Mouse (Mus musculus) small intestine, adult 2 months (tissue): ENCODE measurements around the gene Thumpd2. TPM values are rescaled to one million over a fixed set of nuclear protein-coding genes. Genes with fewer than 3 reads are reported as not detected.
A peak's percentile ranks its signal among the peaks of the same experiment; 100 is the strongest.

Source experiments
- H3K27ac ChIP-seq: fragments of 200-500 bp; 2 replicates; pipeline ENCODE4 v1.5.1; 2012; ENCODE audit warnings: low read depth, low read length, control low read depth, inconsistent platforms; ENCODE audit not compliant: insufficient read depth
- H3K27me3 ChIP-seq: fragments of 200-500 bp; 2 replicates; pipeline ENCODE4 v1.6.1; 2012; ENCODE audit warnings: mild to moderate bottlenecking, moderate library complexity, low read length, inconsistent platforms; ENCODE audit not compliant: control insufficient read depth, insufficient read depth
- H3K36me3 ChIP-seq: fragments of 200-500 bp; 2 replicates; pipeline ENCODE4 v1.6.1; 2012; ENCODE audit warnings: mild to moderate bottlenecking, low read length, control low read depth, inconsistent platforms; ENCODE audit not compliant: control insufficient read depth, insufficient read depth
- H3K4me1 ChIP-seq: fragments of 200-500 bp; 2 replicates; pipeline ENCODE4 v1.6.1; 2012; ENCODE audit warnings: low read length, inconsistent platforms, mixed read lengths; ENCODE audit not compliant: control insufficient read depth, insufficient read depth, insufficient read length
- H3K4me3 ChIP-seq: fragments of 200-500 bp; 2 replicates; pipeline ENCODE4 v1.5.1; 2012; ENCODE audit warnings: low read depth, mild to moderate bottlenecking, control low read depth, inconsistent platforms, low read length, moderate library complexity
- CTCF ChIP-seq: fragments of 200-500 bp; IDR thresholded peaks from 2 replicates; pipeline ENCODE4 v1.5.1; 2012; ENCODE audit warnings: low read depth, mild to moderate bottlenecking, control low read depth, inconsistent platforms, low read length, moderate library complexity, mixed read lengths; ENCODE audit not compliant: insufficient replicate concordance, insufficient read length; ENCODE audit errors: extremely low read depth
- POLR2A ChIP-seq: fragments of 200-500 bp; IDR thresholded peaks from 2 replicates; pipeline ENCODE4 v1.6.1; 2012; ENCODE audit warnings: low read depth, mild to moderate bottlenecking, control low read depth, inconsistent platforms, low read length, moderate library complexity
- WGBS: fragments of 180-500 bp; shearing (Covaris S2); methylation state at CpG from one replicate; pipeline ENCODE4 v1.1.7; 2018; 5-methylcytosine and 5-hydroxymethylcytosine counted together
- polyA plus RNA-seq: library from polyadenylated mRNA; depleted of rRNA; stranded (reverse); fragments of >200 nt; gene quantifications from 2 replicates; pipeline ENCODE4 v1.2.3, GENCODE M21; 2012

Gene Thumpd2
- polyA plus RNA-seq, 1 experiment = 0.28 TPM

GRCm38 (mm10) chr17:81047930-81048564 is 16.8 kb downstream of the Thumpd2 start:
- peaks cover 7% of the 10 kb centered on the region; the same call in 1 of the 2 replicates for H3K36me3 ChIP-seq
- TF ChIP-seq CTCF = no peak
- no peak for TF ChIP-seq POLR2A
- no peaks in the 10 kb centered on the region for H3K27me3 ChIP-seq
- no peaks in the 10 kb centered on the region for H3K4me1 ChIP-seq
- H3K4me3 ChIP-seq = no peak overlapping the region
- 84% methylated on average over 7 of the region's 7 CpGs for WGBS
- no peak overlapping the region for H3K27ac ChIP-seq

GRCm38 (mm10) chr17:81045525-81046150 is 19.2 kb downstream of the Thumpd2 start:
- H3K4me1 ChIP-seq = no peaks in the 10 kb centered on the region
- 82% methylated on average over 9 of the region's 9 CpGs for WGBS

GRCm38 (mm10) chr17:81045115-81045514 is 19.8 kb downstream of the Thumpd2 start:
- Histone ChIP-seq H3K4me3 (no peak overlapping the region), H3K27me3 (no peaks in the 10 kb centered on the region), H3K4me1 (no peaks in the 10 kb centered on the region), H3K27ac (no peak overlapping the region), H3K36me3 (peaks cover 7% of the 10 kb centered on the region)
- no peak for TF ChIP-seq CTCF
- no peak for TF ChIP-seq POLR2A
- 85% methylated on average over 6 of the region's 6 CpGs for WGBS

More at GRCm38 (mm10) chr17:81045525-81046150, 19.2 kb downstream of the Thumpd2 start:
- H3K27ac ChIP-seq = no peak overlapping the region
- no peaks in the 10 kb centered on the region for H3K27me3 ChIP-seq
- TF ChIP-seq CTCF = peak; percentile 47; the same call in 1 of the 2 replicates
- TF ChIP-seq POLR2A = no peak
- peaks cover 6% of the 10 kb centered on the region for H3K36me3 ChIP-seq
- H3K4me3 ChIP-seq = no peak overlapping the region

GRCm38 (mm10) chr17:81044356-81044755 is 20.5 kb downstream of the Thumpd2 start:
- Histone ChIP-seq H3K4me3 (no peak overlapping the region), H3K27me3 (no peaks in the 10 kb centered on the region), H3K4me1 (no peaks in the 10 kb centered on the region), H3K27ac (no peak overlapping the region), H3K36me3 (peaks cover 7% of the 10 kb centered on the region)
- TF ChIP-seq POLR2A = no peak
- TF ChIP-seq CTCF = no peak
- WGBS = 89% methylated on average over 3 of the region's 3 CpGs

- Histone ChIP-seq H3K4me1 (no peaks in the 10 kb centered on the region), H3K4me3 (no peak overlapping the region), H3K27me3 (no peaks in the 10 kb centered on the region), H3K36me3 (peaks cover 11% of the 10 kb centered on the region), H3K27ac (no peak overlapping the region)
- 88% methylated on average over 2 of the region's 2 CpGs for WGBS
- TF ChIP-seq POLR2A (no peak), CTCF (no peak)
Observed at GRCm38 (mm10) chr17:81041662-81042061, 23.2 kb downstream of the Thumpd2 start.

- H3K4me1 ChIP-seq = no peaks in the 10 kb centered on the region
- WGBS = 83% methylated on average over 2 of the region's 2 CpGs
- no peak overlapping the region for H3K4me3 ChIP-seq
- peaks cover 14% of the 10 kb centered on the region for H3K36me3 ChIP-seq
- H3K27ac ChIP-seq = no peak overlapping the region
- no peaks in the 10 kb centered on the region for H3K27me3 ChIP-seq
- TF ChIP-seq CTCF (no peak), POLR2A (no peak)
Observed at GRCm38 (mm10) chr17:81038707-81039408, 26.0 kb downstream of the Thumpd2 start.

GRCm38 (mm10) chr17:81035354-81035753 is 29.5 kb downstream of the Thumpd2 start:
- no peak overlapping the region for H3K27ac ChIP-seq
- peaks cover 16% of the 10 kb centered on the region for H3K36me3 ChIP-seq
- H3K4me1 ChIP-seq = no peaks in the 10 kb centered on the region
- H3K27me3 ChIP-seq = no peaks in the 10 kb centered on the region
- no peak for TF ChIP-seq POLR2A
- no peak for TF ChIP-seq CTCF
- no peak overlapping the region for H3K4me3 ChIP-seq
- 87% methylated on average over 5 of the region's 5 CpGs for WGBS
